Mouse (Mus musculus): Measurements from ENCODE around the gene Adam12. TPM values are rescaled to one million over a fixed set of nuclear protein-coding genes. Genes with fewer than 3 reads are reported as not detected.
A peak's percentile ranks its signal among the peaks of the same experiment; 100 is the strongest.

The Adam12 gene
- polyA plus RNA-seq, 1 experiment = 1.4 TPM

DNA sequence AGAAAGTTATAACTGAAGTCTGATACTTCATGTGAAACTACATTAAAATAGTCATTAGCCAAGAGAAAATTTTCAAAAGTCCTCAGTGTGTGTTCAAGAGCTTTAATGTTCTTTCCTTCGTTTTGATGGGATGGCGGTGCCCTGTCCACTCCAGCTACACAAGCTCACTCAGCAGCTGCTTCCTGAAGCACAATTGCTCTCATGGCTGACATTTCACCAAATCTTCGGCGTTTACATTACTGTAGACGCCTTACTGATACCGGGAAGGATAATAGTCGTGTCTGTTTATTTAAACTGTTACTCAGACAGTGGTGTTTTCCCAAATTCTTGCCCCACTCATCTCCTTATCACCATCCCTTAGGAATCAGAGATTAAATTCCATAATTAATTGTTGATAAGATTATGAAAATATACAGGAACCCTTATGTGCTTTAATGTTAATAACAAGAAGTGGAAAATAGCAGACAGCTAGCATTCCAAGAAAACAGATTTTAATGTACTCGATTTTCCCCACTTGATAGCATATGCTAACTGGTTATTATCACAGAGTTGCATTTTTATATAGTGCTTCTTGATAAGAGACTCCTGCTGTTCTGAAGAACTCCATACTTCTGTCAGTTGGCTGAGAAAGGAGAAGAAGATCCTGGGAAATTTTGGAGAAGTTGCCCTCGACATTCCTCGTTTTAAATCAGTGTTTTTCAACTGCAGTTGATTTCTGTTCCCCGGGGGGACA lies 160.6 kb downstream of the Adam12 start:
- no peaks in the 10 kb centered on the region for H3K27me3 ChIP-seq (ENCODE audit: control insufficient read depth, insufficient read depth, low read length)
- H3K4me1 ChIP-seq (ENCODE audit: control insufficient read depth, insufficient read depth, low read length) = no peaks in the 10 kb centered on the region
- H3K4me3 ChIP-seq (replicated peaks; ENCODE audit: insufficient read depth, low read depth, low read length) = no peak overlapping the region
- no peak for DNase-seq
- 85% methylated on average over 11 of the region's 11 CpGs for WGBS
- H3K27ac ChIP-seq (ENCODE audit: insufficient read depth, low read length) = no peak overlapping the region
- TF ChIP-seq CTCF (IDR thresholded peaks at IDR 0.05; ENCODE audit: borderline replicate concordance, insufficient read depth, low read depth, low read length) = no peak
- no peak for TF ChIP-seq POLR2A (IDR thresholded peaks at IDR 0.05; ENCODE audit: borderline replicate concordance, insufficient read depth, low read length)

DNA sequence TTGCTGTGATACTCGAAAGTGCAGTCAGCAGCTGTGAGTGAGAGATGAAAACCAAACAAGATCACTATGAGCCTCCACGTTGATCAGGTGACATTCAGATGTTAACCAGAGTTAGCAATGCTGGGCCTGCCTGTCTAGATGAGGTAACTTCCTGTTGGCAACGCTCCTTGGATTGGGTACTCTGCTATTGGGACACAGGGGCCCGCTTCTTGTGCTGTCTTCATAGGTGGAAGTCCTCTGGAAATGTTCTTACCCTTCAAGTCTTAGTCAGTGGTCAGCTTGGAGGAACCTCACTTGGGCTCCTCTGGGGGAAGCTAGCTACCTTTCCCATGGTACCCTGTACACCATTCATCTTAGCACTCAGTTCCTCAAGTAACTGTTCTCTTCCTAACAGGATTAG lies 169.3 kb downstream of the Adam12 start:
- Histone ChIP-seq H3K27me3 (ENCODE audit: control insufficient read depth, insufficient read depth, low read length) (no peaks in the 10 kb centered on the region), H3K4me1 (ENCODE audit: control insufficient read depth, insufficient read depth, low read length) (no peaks in the 10 kb centered on the region)
- TF ChIP-seq CTCF (IDR thresholded peaks at IDR 0.05; ENCODE audit: borderline replicate concordance, insufficient read depth, low read depth, low read length) = no peak
- no peak for TF ChIP-seq POLR2A (IDR thresholded peaks at IDR 0.05; ENCODE audit: borderline replicate concordance, insufficient read depth, low read length)

GRCm38 (mm10) chr7:134052486-134052885 lies 179.5 kb downstream of the Adam12 start:
- H3K4me3 ChIP-seq (replicated peaks; ENCODE audit: insufficient read depth, low read depth, low read length) = no peak overlapping the region
- H3K27ac ChIP-seq (ENCODE audit: insufficient read depth, low read length) = no peak overlapping the region
- no peak for DNase-seq
- no peaks in the 10 kb centered on the region for H3K4me1 ChIP-seq (ENCODE audit: control insufficient read depth, insufficient read depth, low read length)
- no peaks in the 10 kb centered on the region for H3K27me3 ChIP-seq (ENCODE audit: control insufficient read depth, insufficient read depth, low read length)
- TF ChIP-seq CTCF (IDR thresholded peaks at IDR 0.05; ENCODE audit: borderline replicate concordance, insufficient read depth, low read depth, low read length) (no peak), POLR2A (IDR thresholded peaks at IDR 0.05; ENCODE audit: borderline replicate concordance, insufficient read depth, low read length) (no peak)
- WGBS = 54% methylated on average over 2 of the region's 2 CpGs

More for the DNA sequence above, 169.3 kb downstream of the Adam12 start:
- no peak for DNase-seq
- 88% methylated on average over 4 of the region's 4 CpGs for WGBS
- Histone ChIP-seq H3K27ac (ENCODE audit: insufficient read depth, low read length) (no peak overlapping the region), H3K4me3 (replicated peaks; ENCODE audit: insufficient read depth, low read depth, low read length) (no peak overlapping the region)

DNA sequence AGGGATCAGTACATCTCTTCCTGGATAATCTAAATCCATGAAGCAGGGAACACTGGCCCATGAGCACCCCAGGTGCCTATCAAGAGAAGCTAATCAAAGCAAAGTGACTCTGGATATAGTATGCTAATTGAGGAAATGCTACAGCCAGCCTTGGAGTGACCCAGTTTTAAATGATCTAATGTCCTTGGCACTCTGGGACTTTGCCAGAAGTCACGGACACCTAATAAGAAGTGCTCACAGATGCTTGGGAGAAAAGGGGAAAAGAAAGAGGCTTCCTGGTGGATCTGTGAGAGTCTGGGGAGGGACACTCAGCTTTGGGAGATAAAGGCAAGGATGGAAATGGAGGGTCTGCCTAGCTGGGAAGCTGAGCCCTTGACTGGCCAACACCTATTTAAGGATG lies 181.6 kb downstream of the Adam12 start:
- Histone ChIP-seq H3K27me3 (ENCODE audit: control insufficient read depth, insufficient read depth, low read length) (no peaks in the 10 kb centered on the region; the same call in 1 of the 2 replicates), H3K27ac (ENCODE audit: insufficient read depth, low read length) (no peak overlapping the region), H3K4me3 (replicated peaks; ENCODE audit: insufficient read depth, low read depth, low read length) (no peak overlapping the region), H3K4me1 (ENCODE audit: control insufficient read depth, insufficient read depth, low read length) (no peaks in the 10 kb centered on the region)
- 38% methylated on average over 1 of the region's 1 CpGs for WGBS
- DNase-seq = peak in 1 of 2 experiments; percentile 10
- TF ChIP-seq POLR2A (IDR thresholded peaks at IDR 0.05; ENCODE audit: borderline replicate concordance, insufficient read depth, low read length) = no peak
- no peak for TF ChIP-seq CTCF (IDR thresholded peaks at IDR 0.05; ENCODE audit: borderline replicate concordance, insufficient read depth, low read depth, low read length)

DNA sequence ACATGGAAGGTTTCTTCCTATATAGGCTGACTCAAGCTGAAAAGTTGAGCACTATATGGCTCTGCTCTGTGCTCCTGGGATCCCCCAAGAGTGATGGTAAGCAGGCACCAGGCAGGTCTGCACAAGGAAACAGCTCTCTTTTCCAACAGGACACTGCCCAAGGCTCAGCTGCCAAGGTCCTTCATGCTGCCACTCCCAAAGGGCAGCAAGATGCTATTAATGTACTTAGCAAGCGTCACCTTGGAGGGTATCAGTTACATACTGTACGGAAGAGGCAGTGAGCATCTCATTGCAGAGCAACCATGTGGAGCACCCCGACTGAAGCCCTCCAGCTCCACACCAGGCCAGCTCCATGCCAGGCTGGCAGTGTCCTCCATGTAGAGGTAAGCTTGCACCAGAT lies 185.6 kb downstream of the Adam12 start:
- WGBS = 87% methylated on average over 3 of the region's 3 CpGs
- Histone ChIP-seq H3K27me3 (ENCODE audit: control insufficient read depth, insufficient read depth, low read length) (no peaks in the 10 kb centered on the region; the same call in 1 of the 2 replicates), H3K4me3 (replicated peaks; ENCODE audit: insufficient read depth, low read depth, low read length) (no peak overlapping the region)

DNA sequence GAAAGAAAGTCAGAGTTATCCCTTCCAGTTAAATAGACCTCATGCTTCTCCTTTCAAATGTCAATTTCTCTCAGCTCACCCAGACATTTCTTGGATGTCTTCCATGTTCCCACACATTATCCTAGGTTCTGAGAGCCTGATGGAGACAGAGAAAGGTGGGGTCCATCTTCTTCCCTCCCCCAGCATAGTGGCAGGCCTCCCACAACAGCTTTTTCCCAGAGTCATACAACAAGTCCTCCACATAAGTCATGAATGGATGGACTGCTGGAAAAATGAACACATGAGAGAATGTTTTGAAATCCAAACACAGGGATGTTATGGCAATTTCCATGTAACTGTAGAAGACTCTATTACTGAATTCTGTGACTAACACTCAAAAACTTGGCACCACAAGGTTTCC lies 188.4 kb downstream of the Adam12 start:
- no peak overlapping the region for H3K27ac ChIP-seq (ENCODE audit: insufficient read depth, low read length)
- TF ChIP-seq POLR2A (IDR thresholded peaks at IDR 0.05; ENCODE audit: borderline replicate concordance, insufficient read depth, low read length) (no peak), CTCF (IDR thresholded peaks at IDR 0.05; ENCODE audit: borderline replicate concordance, insufficient read depth, low read depth, low read length) (no peak)

More for the DNA sequence above, 185.6 kb downstream of the Adam12 start:
- no peak overlapping the region for H3K27ac ChIP-seq (ENCODE audit: insufficient read depth, low read length)
- no peak for DNase-seq
- TF ChIP-seq CTCF (IDR thresholded peaks at IDR 0.05; ENCODE audit: borderline replicate concordance, insufficient read depth, low read depth, low read length) (no peak), POLR2A (IDR thresholded peaks at IDR 0.05; ENCODE audit: borderline replicate concordance, insufficient read depth, low read length) (no peak)
- no peaks in the 10 kb centered on the region for H3K4me1 ChIP-seq (ENCODE audit: control insufficient read depth, insufficient read depth, low read length)

DNA sequence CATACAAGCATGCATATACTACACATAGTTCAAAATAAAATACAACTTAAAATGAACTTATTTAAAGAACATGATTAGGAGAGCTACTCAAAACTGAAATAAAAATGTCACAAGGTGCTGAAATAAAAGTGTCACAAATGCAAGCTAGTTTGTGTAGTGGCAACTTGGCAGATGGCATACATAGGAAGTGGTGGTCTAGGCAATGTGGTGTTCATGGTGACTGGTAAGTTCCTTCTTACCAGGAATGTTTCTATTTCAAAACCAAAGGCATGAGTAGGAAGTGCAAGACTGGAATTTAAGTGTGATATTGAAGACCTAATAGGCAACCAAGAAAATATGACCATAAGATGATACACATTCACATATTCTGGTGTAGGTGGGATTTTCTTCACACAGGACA lies 189.3 kb downstream of the Adam12 start:
- Histone ChIP-seq H3K27ac (ENCODE audit: insufficient read depth, low read length) (no peak overlapping the region), H3K27me3 (ENCODE audit: control insufficient read depth, insufficient read depth, low read length) (no peaks in the 10 kb centered on the region; the same call in 1 of the 2 replicates), H3K4me3 (replicated peaks; ENCODE audit: insufficient read depth, low read depth, low read length) (no peak overlapping the region), H3K4me1 (ENCODE audit: control insufficient read depth, insufficient read depth, low read length) (no peaks in the 10 kb centered on the region)
- no peak for TF ChIP-seq CTCF (IDR thresholded peaks at IDR 0.05; ENCODE audit: borderline replicate concordance, insufficient read depth, low read depth, low read length)
- no peak for TF ChIP-seq POLR2A (IDR thresholded peaks at IDR 0.05; ENCODE audit: borderline replicate concordance, insufficient read depth, low read length)
- DNase-seq = no peak

More for the DNA sequence above, 188.4 kb downstream of the Adam12 start:
- Histone ChIP-seq H3K4me3 (replicated peaks; ENCODE audit: insufficient read depth, low read depth, low read length) (no peak overlapping the region), H3K4me1 (ENCODE audit: control insufficient read depth, insufficient read depth, low read length) (no peaks in the 10 kb centered on the region), H3K27me3 (ENCODE audit: control insufficient read depth, insufficient read depth, low read length) (no peaks in the 10 kb centered on the region; the same call in 1 of the 2 replicates)
- DNase-seq = no peak

DNA sequence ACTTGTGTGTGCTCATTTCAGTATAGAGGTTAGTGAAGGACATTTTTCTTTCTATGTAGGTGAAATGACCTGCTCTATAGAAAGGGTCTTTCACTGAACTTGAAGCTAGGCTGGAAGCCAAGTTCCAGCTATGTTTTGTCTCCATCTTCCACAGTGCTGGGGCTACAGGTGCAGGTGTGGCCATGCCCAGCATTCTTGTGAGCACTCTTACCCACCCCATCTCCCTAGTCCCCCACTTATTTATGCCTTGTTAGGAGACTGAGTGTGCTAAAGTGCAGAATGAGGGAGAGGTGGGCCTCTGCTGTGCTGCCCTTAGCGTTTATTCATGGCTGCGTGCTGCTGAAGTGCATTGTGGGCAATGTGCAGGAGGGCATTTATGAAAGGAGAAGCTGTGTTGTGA lies 198.0 kb downstream of the Adam12 start:
- TF ChIP-seq CTCF (IDR thresholded peaks at IDR 0.05; ENCODE audit: borderline replicate concordance, insufficient read depth, low read depth, low read length) (no peak), POLR2A (IDR thresholded peaks at IDR 0.05; ENCODE audit: borderline replicate concordance, insufficient read depth, low read length) (no peak)
- WGBS = 90% methylated on average over 2 of the region's 2 CpGs
- DNase-seq = no peak
- Histone ChIP-seq H3K27me3 (ENCODE audit: control insufficient read depth, insufficient read depth, low read length) (no peaks in the 10 kb centered on the region; the same call in 1 of the 2 replicates), H3K27ac (ENCODE audit: insufficient read depth, low read length) (no peak overlapping the region), H3K4me3 (replicated peaks; ENCODE audit: insufficient read depth, low read depth, low read length) (no peak overlapping the region), H3K4me1 (ENCODE audit: control insufficient read depth, insufficient read depth, low read length) (no peaks in the 10 kb centered on the region)

All from cerebellum, adult 2 months (tissue).